Mouse (Mus musculus) hindbrain, embryonic 13.5 days (tissue): ENCODE data around the gene Gm21411. TPM values are rescaled to one million over a fixed set of nuclear protein-coding genes. Genes with fewer than 3 reads are reported as not detected.
A peak's percentile ranks its signal among the peaks of the same experiment; 100 is the strongest.
"Not testable (repeated sequence)": the region's sequence is repeated elsewhere in the genome, so short reads cannot be mapped to it uniquely, and the experiment has no call there.

ENCODE experiments used
- ATAC-seq: fragments of 200-750 bp; cut with Nextera tagmentation; 2 replicates; pipeline ENCODE4 v1.8.0; 2017; ENCODE audit warnings: moderate TSS enrichment; ENCODE audit not compliant: low FRiP score
- H3K27ac ChIP-seq: fragments of 300-500 bp; sonication (generic); 2 replicates; pipeline ENCODE4 v1.5.1; 2015; ENCODE audit warnings: inconsistent platforms, mild to moderate bottlenecking, moderate library complexity
- H3K27me3 ChIP-seq: fragments of 300-500 bp; sonication (generic); 2 replicates; pipeline ENCODE4 v1.6.1; 2015; ENCODE audit warnings: mild to moderate bottlenecking, inconsistent platforms
- H3K36me3 ChIP-seq: fragments of 300-500 bp; sonication (generic); 2 replicates; pipeline ENCODE4 v1.6.1; 2015; ENCODE audit warnings: mild to moderate bottlenecking, inconsistent platforms
- H3K4me1 ChIP-seq: fragments of 300-500 bp; sonication (generic); replicated peaks from 2 replicates; pipeline ENCODE4 v1.6.1; 2015; ENCODE audit warnings: inconsistent platforms
- H3K4me2 ChIP-seq: fragments of 300-500 bp; sonication (generic); 2 replicates; pipeline ENCODE4 v1.6.1; 2015; ENCODE audit warnings: inconsistent platforms, mild to moderate bottlenecking, moderate library complexity
- H3K4me3 ChIP-seq: fragments of 300-500 bp; sonication (generic); 2 replicates; pipeline ENCODE4 v1.5.1; 2015; ENCODE audit warnings: mild to moderate bottlenecking, inconsistent platforms
- H3K9ac ChIP-seq: fragments of 300-500 bp; sonication (generic); 2 replicates; pipeline ENCODE4 v1.6.1; 2015; ENCODE audit warnings: mild to moderate bottlenecking, inconsistent platforms
- H3K9me3 ChIP-seq: fragments of 300-500 bp; sonication (generic); 2 replicates; pipeline ENCODE4 v1.6.1; 2016; ENCODE audit warnings: inconsistent platforms
- WGBS: fragments of 180-500 bp; shearing (Covaris S2); methylation state at CpG from one replicate; pipeline ENCODE4 v1.1.7; 2015; 5-methylcytosine and 5-hydroxymethylcytosine counted together
- polyA plus RNA-seq: library from polyadenylated mRNA; unstranded; fragments of >200 nt; fragmentation: Nextera tagmentation; extraction: Ambion mirVana; gene quantifications from 2 replicates; pipeline ENCODE4 v1.2.1, GENCODE M21; 2015

Gene Gm21411
- polyA plus RNA-seq, result not detected in 2 replicates

DNA sequence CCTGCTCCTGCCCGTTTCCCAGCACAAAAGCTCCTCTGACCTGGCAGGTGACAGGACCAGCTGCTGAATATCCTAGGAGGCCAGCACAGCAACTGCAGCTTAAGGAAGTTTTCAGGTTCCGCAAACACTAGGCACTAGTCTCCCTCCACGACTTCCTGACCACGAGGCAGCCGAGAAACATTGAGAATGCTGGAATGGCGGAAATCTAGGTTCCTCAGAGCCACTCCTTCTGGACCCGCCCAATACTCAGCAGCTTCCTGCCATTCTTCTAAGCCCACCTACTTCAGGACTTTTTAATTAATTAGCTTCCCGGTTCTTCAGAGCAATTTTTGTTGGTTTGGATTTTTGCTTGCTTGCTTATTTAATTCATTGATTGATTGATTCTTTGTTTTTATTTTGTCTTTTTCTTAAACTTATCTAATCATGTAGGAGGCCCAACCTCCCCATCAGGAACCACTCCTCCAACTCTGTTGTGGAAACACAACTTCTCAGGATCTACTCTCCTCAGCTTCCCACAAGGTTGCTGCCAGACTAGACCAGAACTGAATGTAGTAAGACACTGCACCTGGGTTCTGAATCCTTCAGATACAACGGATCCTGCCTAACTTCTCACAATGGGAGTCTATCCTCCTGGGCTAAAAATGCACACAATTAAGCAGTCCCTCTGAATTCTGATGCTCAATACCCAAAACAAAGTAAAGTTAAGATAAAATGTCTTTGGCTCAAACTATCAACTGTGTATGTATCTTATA lies at the start of gene Gm21411:
Gm21411 (minus strand) TSS at position 205 of the 752 bp plus-strand sequence.
- H3K4me2 ChIP-seq, ATAC-seq, H3K27me3 ChIP-seq, H3K4me3 ChIP-seq, H3K36me3 ChIP-seq, H3K9ac ChIP-seq, H3K4me1 ChIP-seq, H3K27ac ChIP-seq: not testable (repeated sequence)
- H3K9me3 ChIP-seq, result peaks cover 18% of the 10 kb centered on the region
- WGBS, result 81% methylated on average over 9 of the region's 9 CpGs

DNA sequence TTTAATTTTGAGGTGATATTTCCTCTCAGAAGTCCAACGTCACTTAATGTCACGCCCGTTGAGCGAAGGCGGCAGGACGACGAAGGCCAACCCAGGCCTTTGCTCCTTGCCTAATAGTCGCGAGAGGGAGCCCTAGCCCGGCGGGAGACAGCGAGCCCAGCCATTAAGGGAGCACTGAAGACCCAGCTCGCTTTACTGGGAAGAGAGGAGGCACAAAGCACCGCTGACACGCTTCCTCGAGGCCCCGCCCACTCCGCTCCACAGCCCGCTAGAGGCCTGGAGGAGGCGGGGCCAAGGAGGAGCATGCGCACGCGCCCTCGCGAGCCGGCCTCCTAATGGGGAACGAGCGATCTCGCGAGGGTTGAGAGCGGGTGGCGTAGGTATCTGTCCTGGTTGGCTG lies 32.3 kb upstream of the Gm21411 start:
- not testable (repeated sequence) for ATAC-seq, H3K9ac ChIP-seq, H3K4me3 ChIP-seq, H3K4me2 ChIP-seq, H3K36me3 ChIP-seq, H3K4me1 ChIP-seq, H3K27me3 ChIP-seq, H3K27ac ChIP-seq
- peaks cover 15% of the 10 kb centered on the region for H3K9me3 ChIP-seq
- 64% methylated on average over 32 of the region's 32 CpGs for WGBS

DNA sequence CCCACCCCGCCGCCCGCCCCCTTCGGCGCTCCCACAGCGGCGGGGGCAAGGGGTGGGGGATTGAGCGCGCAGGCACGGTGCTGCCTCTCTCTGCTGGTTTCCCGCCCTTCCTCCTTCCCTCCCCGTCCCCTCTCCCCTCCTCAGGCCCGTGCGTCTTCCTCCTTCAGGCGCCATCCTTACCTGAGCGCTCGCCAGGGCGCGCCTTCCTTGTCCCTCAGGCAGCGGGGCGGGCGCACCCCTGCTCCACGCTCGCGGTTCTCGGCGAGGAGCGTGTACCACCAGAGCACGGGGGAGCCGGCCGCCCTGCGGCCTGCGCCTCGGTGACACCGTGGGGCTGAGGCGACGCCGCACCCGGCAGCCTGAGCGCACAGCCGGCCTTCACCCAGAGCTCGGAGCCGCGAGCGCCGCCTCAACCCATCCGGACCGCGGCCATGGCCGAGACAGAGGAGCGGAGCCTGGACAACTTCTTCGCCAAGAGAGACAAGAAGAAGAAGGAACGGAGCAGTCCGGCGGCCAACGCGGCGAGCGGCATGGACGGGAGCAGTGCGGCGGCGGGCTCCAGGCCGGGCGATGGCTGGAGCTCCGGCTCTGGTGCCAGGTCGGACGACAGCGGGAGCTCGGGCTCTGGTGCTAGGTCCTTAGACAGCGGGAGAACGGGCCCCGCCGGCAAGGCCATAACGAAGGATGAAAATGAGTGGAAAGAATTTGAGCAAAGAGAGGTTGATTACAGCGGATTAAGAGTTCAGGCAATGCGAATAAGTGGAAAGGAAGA lies 23.1 kb upstream of the Gm21411 start:
- H3K4me1 ChIP-seq, result 0 out of 2 replicates have a peak, but pooled peaks cover 3% of the 10 kb centered on the region
- no peaks in the 10 kb centered on the region for H3K36me3 ChIP-seq
- H3K9me3 ChIP-seq, result peaks cover 26% of the 10 kb centered on the region
- peak overlapping the region; percentile 38 for H3K4me3 ChIP-seq
- peak; percentile 79 for ATAC-seq
- no peak overlapping the region for H3K27ac ChIP-seq
- 10% methylated on average over 73 of the region's 77 CpGs for WGBS
- H3K4me2 ChIP-seq, result peak overlapping the region; percentile 49
- H3K27me3 ChIP-seq, result peaks cover 8% of the 10 kb centered on the region
- H3K9ac ChIP-seq, result no peak overlapping the region; the same call in 1 of the 2 replicates

DNA sequence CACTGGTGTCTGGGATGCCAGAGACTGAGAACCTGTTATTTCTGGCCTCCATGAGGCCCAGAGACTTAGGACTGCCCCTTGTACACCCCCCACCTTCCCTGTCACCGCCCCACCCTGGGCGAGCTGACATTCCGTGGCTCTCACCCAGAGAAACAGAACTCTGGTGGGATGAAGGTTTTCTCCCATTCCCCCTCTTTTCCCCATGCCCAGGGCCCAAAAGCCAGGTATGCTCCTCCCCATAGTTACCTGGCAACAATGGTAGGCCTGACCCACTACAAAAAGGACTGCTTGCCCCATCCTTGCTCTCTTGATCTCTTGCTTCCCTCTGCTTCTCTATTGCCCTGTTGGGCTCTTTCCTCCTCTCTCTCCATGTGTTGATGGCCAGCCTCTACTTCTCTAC lies 5.8 kb upstream of the Gm21411 start:
- H3K4me3 ChIP-seq, result no peak overlapping the region
- H3K36me3 ChIP-seq, result no peaks in the 10 kb centered on the region
- no peaks in the 10 kb centered on the region for H3K27me3 ChIP-seq
- no peak overlapping the region for H3K9ac ChIP-seq
- peaks cover 19% of the 10 kb centered on the region for H3K9me3 ChIP-seq
- H3K4me2 ChIP-seq, result no peak overlapping the region
- ATAC-seq, result 0 out of 2 replicates have a peak, but pooled peaks have one; percentile 28
- WGBS, result 94% methylated on average over 3 of the region's 3 CpGs
- no peak overlapping the region for H3K27ac ChIP-seq
- no peaks in the 10 kb centered on the region for H3K4me1 ChIP-seq

DNA sequence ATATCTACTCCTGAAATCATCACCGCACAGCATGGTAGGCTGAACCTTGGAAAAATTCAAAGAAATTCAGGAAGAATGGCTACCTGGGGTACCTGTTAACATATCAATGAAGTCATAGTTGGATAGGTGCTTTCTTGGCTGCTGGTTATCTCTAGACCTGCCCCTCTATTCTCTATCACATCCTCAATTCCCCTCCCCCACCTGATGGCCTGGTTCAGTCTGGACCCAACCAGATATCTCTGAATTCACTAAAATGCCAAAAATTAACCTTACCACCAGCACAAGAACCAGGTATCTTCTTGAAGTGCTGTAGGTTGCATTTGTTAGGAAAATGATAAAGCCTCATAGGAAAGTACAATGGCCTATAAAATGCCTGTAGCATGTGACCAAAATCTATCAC lies 1.3 kb downstream of the Gm21411 start:
- H3K9ac ChIP-seq, H3K4me1 ChIP-seq, H3K4me2 ChIP-seq, ATAC-seq, H3K27me3 ChIP-seq, H3K36me3 ChIP-seq, H3K4me3 ChIP-seq, H3K27ac ChIP-seq: not testable (repeated sequence)
- H3K9me3 ChIP-seq, result peaks cover 18% of the 10 kb centered on the region
- 84% methylated on average over 1 of the region's 1 CpGs for WGBS

DNA sequence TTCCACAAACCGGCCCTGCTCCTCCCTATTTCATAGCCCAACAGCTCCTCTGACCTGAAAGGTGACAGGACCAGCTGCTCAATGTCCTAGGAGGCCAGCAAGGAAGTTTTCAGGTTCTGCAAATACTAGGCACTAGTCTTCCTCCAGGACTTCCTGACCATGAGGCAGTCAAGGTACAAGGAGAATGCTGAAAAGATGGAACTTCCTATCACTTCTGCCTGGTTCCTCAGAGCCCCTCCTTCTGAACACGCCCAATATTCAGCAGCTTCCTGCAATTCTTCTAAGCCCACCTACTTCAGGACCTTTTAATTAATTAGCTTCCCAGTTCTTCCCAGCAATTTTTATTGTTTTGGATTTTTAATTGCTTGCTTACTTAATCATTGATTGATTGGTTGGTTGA lies 4.6 kb downstream of the Gm21411 start:
- not testable (repeated sequence) for H3K27ac ChIP-seq, H3K36me3 ChIP-seq, H3K9ac ChIP-seq, ATAC-seq, H3K4me2 ChIP-seq, H3K4me3 ChIP-seq, H3K27me3 ChIP-seq, H3K4me1 ChIP-seq
- 72% methylated on average over 2 of the region's 2 CpGs for WGBS
- H3K9me3 ChIP-seq, result peaks cover 16% of the 10 kb centered on the region

DNA sequence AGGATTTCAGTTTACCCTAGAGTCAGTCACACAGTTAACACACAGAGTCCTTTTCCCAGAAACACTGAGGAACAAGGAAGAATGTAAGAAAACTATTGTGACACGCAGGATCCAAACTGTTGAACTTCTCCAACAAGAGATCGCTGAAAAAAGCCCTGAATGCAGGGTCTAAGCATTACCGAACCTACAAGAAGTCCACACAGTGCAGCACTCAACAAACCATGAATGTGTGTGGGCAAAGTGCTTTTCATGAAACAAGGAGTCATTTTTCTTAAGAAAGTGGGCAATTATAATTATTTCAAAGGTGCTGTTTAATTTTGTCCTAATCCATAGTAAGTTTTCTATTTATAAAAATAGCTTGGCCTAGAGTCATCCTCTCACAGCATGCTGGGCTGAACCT lies 6.3 kb downstream of the Gm21411 start:
- H3K27ac ChIP-seq, H3K4me2 ChIP-seq, H3K9me3 ChIP-seq, H3K36me3 ChIP-seq, H3K4me3 ChIP-seq, ATAC-seq, H3K9ac ChIP-seq, H3K27me3 ChIP-seq, H3K4me1 ChIP-seq: not testable (repeated sequence)
- 57% methylated on average over 3 of the region's 3 CpGs for WGBS

Other genes starting within 250 kb of the Gm21411 start
- gene Zfp989, start 62.4 kb upstream of the Gm21411 start, polyA plus RNA-seq, result 0.06 TPM in 1 of 2 replicates, not detected in the other
- 0.12 TPM in 1 of 2 replicates, not detected in the other for gene Rex2, start 112.3 kb upstream of the Gm21411 start, polyA plus RNA-seq
- 5.6 and 6.0 TPM in 2 replicates for gene Zfp991, start 222.4 kb upstream of the Gm21411 start, polyA plus RNA-seq